Mouse (Mus musculus): Measurements from ENCODE around the gene Gm21983.

GRCm38 (mm10) chr7:27170981-27171380, 9.9 kb downstream of the Gm21983 start:
- TF ChIP-seq CTCF (IDR thresholded peaks at IDR 0.05) (no peak), POLR2A (IDR thresholded peaks at IDR 0.05; ENCODE audit: insufficient read depth, low read depth, low read length) (no peak), EP300 (IDR thresholded peaks at IDR 0.05; ENCODE audit: insufficient read depth, low read depth, low read length) (no peak)

Data from heart, adult 2 months (tissue).